Mouse (Mus musculus) cerebellum, adult 9-11 months (tissue): ENCODE data around the gene Nhp2.

Source experiments
- DNase-seq: peaks from one replicate; pipeline ENCODE4 v3.0.0; 2022

Gene Nhp2

DNA sequence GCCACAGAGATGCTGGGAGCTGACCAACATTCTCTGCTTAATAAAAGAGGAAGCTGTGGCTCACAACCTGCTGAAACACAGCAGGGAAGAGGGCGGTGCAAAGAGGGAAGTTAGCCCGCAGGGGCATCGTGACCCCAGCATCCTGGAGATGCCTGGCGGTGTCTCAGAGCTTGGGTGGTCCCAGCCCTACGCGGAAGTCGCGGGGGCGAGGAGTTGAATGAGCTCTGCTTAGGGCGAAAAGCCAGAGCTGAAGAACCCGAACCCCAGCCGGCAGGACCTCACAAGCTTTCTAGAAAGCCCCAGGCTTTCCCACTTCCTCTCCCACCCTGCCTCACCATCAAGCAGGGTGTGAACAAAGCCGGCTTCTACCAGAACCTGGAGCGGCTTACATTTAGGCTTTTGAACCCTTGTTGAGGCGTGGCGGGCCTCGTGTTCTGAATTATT lies 18.5 kb downstream of the Nhp2 start:
- peak; percentile 54 for DNase-seq

DNA sequence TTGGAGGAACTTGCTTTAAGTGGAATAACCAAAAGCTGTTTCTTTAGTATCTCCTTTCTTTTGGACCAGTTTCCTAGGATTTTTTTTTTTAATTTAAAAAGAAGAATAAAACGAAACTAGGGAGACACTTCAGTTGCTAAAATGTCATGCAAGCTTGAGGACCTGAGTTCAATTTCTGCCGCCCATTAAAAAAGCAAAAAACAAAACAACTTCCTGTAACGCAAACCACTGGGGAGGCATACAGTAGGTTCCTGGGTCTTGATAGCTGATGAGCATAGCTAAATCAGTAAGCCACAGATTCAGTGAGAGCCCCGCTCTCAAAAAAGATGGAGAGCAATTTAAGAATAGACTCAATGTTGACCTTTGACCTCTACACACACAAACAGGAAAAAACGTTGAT lies 19.0 kb downstream of the Nhp2 start:
- DNase-seq, result peak; percentile 3

DNA sequence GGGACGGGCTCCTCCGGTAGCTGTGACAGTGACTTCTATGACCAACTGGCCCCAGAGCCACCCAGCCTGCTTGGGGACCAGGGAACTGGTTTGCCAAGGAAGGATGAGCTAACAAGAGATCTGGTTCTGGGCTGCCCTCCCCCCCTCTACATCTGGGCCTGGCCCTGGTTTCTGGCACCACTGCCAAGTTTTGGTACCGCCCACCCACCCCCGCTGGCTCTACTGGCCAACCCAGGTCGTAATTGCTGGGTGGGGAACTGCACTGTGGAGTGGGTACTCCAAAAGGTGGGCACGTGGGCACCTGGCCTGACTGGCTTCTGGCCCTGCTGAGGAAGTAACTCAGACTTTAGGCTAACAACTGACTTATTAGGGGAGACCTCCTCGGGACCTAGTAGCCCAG lies 21.2 kb downstream of the Nhp2 start:
- no peak for DNase-seq

DNA sequence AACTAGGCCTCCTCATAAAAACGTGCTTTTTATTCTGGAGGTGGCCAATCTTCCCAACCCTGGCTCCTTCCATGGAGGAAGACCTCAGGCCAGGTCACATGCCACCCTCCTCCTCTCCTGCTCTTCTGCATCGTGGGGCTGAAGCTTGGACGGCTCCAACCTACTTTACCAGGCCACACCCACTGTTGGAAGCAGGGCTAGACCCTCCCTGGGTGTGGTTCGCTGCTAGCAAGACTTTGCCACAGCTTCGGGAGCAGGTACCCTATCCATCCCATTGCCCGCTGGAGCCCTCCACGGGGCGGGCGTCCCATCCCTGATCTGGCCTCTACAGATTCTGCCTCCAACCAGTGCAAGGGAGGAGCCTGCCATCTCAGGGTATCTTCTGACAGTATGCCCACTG lies 23.7 kb downstream of the Nhp2 start:
- no peak for DNase-seq

- DNase-seq, result peak; percentile 63
Observed at GRCm38 (mm10) chr11:51643761-51644160, 24.2 kb downstream of the Nhp2 start.

DNA sequence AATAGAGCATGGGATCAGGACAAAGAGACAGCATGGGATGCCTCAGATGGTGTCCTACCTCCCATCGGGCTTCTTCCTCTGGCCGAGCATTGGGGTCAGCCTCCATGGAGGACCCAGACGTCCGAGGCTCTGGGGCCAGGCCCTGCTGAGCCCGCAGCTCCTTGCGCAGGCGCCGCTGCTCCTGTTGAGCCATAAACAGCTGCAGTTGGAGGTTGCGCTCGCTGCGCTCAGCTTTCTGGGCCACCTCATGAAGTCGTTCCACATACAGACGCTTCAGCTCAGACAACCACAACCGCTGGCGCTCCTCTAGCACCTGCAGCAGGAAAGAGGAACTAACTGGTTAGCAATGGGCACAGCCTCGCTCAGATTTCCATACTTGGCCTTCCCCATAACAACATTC lies 24.7 kb downstream of the Nhp2 start:
- no peak for DNase-seq

DNA sequence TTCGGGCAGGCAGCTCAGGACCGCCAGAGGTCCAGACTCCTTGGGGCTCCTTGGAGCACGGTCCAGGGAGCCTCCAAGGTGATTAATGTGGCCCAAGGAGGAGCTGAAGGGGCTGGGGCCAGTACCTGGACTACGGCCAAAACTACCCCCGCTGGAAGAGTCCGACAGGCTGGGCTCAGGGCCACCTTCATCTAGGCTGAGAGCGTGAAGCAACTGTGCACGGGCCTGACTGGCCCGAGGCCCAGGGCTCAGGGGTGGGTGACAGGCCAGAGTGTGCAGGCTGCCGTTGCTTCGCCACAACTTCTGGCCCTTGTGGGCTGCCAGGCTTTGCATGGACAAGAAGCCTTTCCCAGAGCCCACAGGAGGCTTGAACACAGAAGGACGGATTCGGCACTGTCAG lies 25.8 kb downstream of the Nhp2 start:
- DNase-seq, result no peak

- DNase-seq, result no peak
Observed at GRCm38 (mm10) chr11:51646245-51646644, 26.7 kb downstream of the Nhp2 start.

DNA sequence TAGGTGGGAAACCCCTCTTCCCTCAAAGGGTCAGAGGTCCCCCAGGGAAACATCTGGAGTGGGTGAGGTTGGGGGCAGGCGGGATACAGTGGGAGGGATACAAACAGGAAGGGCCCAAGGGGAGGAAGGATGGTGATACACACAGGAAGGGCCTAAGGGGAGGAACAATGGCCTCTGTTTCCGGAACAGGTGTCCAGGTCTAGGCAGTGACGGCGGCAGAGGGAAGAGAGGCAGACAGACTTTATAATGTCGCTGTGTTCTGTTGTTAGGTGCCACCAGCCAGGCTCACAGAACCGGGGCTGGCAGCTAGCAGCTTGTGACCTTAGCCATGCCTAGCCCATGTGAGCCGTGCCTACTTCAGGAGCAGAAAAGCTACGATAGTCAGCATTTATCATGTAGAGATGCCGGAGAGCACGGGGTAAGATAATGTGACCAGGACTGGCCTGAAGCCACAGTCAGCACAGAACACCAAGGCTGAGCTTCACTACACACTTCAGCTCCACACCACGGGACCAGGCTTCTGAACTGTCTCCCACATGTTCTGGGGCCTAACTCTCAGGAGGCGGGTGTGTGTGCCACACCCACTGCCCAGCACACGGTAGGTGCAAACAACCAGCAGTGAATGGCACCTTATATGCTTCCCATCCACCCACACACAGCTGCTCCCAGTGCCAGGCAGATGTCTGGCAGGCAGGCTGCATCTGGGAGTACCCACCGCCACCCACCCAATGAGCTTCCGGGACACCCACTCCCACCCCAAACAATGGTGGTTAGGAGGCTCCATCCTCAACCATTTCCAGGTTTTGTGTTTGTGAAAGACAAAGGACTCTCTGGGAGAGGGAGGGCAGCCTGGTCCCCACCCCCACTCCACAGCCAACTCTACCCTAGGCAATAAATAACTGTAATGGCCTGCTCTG lies 27.5 kb downstream of the Nhp2 start:
- no peak for DNase-seq

DNA sequence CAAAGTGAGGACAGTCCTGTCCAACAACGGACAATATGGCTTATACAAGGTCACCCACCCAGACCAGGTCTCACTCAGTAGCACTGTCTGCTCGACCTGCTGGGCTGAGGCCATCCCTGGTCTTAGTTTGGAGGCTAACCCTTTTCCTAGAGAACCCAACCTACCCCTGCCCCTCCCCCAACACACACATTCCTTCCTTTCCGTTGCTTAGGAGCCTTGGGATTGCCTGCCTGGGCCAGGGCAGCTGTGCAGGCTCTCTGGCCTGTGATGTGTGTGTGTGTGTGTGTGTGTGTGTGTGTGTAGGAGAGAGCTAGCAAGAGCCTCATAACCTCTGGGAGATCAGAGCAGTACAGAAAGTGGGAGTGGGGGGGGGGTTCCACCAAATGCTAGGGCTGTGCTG lies 29.0 kb downstream of the Nhp2 start:
- DNase-seq, result no peak

DNA sequence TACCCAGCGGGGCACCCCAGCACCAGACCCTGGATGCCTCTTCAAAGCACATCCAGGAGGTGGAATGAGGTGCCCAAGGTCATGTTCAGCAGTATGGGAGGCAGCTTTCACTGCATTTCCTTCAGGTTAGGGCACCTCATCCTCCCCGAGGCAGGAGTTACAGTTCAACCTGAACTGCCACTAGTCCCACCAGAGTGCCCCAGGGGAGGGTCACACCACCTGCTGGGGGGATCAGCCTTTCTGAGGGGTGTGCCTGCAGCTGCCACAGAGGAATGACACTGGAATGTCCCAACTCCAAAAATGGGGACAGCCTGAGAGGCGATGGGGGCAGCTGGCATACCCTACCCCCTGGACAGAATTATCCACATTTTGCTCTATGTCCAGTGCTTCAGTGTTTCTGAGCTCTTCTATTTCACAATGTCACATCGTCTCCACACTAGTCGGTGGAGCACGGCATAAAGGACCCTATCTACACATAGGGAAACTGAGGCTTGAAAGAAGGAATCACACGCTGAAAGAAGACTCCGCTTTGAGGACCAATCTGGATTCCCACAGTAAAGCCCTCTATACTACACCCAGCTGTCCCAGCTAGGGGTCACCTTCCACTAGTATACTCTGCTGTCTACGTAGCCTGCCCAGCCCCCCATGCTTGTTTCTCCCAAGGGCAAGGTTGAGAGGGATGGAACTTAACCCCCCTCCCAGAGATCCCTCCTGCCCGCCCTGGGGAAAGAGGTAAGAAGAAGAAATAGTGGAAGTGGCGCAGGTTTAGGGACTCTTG lies 29.8 kb downstream of the Nhp2 start:
- DNase-seq, result no peak

GRCm38 (mm10) chr11:51649889-51650199 lies 30.3 kb downstream of the Nhp2 start:
- DNase-seq, result no peak

GRCm38 (mm10) chr11:51650261-51650660 lies 30.7 kb downstream of the Nhp2 start:
- DNase-seq, result peak; percentile 48

DNA sequence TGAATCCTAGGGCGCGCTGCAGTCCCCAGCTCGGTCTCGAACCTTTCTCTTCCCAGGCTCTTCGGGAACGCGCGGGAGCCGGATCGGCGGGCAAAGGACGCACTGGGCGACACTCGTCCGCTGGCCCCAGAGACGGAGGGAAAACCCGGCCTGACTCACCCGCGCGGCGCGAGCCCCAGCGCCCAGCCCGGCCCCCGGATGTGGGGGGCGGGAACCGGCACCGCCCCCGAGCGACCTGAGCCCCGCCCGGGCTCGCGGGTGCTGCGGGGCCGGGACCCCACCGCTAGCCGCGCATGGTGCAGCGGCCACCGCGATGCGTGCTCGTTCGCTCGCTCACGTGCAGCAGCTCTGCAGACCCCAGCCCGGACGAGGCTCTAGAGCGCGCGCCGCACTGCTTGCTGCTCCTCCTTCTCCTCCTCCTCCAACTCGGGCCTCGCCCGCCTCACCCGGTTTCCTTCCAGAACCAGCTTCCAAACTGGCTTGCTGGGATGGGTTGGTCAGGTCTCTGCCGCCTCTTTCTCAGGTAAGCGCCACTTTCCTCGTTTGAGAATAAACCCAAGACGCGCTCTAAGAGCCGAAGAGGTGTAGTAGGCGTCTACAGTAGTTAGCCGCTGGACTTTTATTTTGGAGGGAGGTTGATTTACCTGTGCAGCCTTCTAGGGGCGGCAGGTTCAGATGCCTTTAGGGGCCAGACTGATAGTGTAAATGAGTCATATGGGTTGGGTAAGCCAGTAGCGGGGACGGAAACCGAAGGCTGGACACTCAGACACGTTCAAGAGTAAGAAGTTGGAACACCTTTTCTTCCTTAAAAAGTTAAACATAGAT lies 31.4 kb downstream of the Nhp2 start, which contains the start of the genes N4bp3 and D930048N14Rik:
Gene N4bp3, minus strand, starts transcription at position 152 of the 825 bp plus-strand sequence.
Gene D930048N14Rik, plus strand, starts transcription at position 264 of the 825 bp plus-strand sequence.
- DNase-seq, result peak; percentile 53

GRCm38 (mm10) chr11:51652889-51653418 lies 33.4 kb downstream of the Nhp2 start:
- no peak for DNase-seq

DNA sequence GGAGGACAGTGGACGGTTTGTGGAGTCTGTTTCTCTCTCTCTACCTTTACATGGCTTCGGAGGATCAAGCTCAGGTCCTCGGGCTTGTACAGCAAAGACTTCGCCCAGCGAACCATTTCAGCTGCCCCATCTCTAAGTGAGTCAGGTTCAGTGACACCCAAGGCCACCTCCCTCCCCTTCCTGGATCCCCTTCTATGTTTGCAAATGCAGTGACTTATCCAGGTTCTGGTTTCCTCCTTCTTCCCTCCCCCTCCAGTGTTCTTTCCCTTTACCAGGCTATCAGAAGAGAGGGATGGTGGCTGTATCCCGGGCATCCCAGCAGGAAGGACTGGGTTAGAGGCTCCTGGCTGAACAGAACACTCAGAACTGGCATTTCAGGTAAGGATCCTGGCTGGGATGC lies 34.2 kb downstream of the Nhp2 start:
- no peak for DNase-seq

GRCm38 (mm10) chr11:51654891-51655290 lies 35.4 kb downstream of the Nhp2 start:
- DNase-seq, result no peak

- no peak for DNase-seq
Observed at GRCm38 (mm10) chr11:51656798-51657521, 37.4 kb downstream of the Nhp2 start.

- DNase-seq, result no peak
Observed at GRCm38 (mm10) chr11:51658291-51658690, 38.8 kb downstream of the Nhp2 start.

DNA sequence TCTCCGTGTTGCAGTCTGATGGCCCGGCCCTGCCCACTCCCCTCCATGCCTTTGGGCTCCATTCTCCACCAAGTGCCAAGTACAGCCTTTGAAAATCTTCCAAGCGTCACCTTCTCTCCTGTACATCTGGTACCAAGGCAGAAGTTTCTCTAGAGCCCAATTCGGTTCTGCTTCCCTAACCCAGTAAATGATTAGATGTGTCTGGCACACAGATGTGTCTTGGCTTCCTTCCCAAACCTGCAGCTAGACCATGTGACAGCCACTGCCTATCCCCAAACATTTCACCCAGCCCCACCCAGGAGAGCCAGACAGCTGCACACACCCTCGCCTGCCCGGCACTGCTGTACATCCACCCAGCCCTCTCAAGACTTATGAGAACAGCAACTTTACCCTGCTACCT lies 39.2 kb downstream of the Nhp2 start:
- no peak for DNase-seq

DNA sequence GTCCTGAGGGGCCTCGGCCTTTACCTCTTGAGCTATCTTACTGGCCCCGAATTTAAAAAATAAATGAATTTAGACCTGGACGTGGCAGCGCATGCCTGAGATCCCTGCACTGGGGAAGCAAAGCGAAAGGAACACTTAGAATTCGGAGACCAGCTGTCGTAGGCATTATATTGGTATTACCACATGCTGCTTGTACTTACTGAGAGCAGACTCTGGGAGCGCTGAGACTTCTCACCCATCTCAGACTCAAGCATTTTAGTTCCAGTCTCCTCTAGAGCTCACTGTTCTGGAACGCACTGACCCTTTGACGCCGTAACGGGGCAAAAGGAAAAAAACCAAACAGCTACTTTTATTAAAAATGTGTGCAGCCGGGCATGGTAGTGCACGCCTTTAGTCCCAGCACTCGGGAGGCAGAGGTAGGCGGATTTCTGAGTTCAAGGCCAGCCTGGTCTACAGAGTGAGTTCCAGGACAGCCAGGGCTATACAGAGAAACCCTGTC lies 42.4 kb downstream of the Nhp2 start:
- DNase-seq, result no peak

DNA sequence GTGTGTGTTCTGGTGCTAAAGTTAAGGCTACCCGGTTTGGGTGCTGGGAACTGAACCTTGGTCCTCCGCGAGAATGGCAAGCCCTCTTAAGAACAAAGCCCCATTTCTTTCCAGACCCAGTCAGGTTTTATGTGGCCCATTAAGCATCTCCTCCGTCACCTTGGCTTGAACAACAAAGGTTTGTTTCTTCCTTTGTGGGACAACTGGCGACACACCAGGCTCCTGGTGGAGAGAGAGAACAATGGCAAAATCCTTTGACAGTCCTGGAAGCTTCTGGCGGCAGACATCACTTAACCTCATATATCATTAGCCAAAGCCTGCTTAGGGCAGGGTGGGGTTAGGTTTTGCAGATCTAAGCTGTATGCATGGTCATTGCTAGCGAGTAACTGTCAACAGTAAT lies 43.1 kb downstream of the Nhp2 start:
- no peak for DNase-seq
